Mouse (Mus musculus) lung, postnatal 10 days (tissue): ENCODE data around the gene Nebl.

ENCODE experiments used
- DNase-seq: peaks from one replicate; pipeline ENCODE4 v3.0.0; 2021

Nebl gene

GRCm38 (mm10) chr2:17730957-17731830, at the start of gene Nebl:
Gene Nebl, minus strand, starts transcription at chr2:17731464.
- peak; percentile 74 for DNase-seq

GRCm38 (mm10) chr2:17770246-17770825, 39.1 kb upstream of the Nebl start:
- DNase-seq = no peak

- DNase-seq = no peak
These were observed 38.0 kb upstream of the Nebl start for GRCm38 (mm10) chr2:17769242-17769755.

- DNase-seq = no peak
These were observed 25.0 kb upstream of the Nebl start for GRCm38 (mm10) chr2:17756271-17756670.

GRCm38 (mm10) chr2:17742051-17742763, 10.9 kb upstream of the Nebl start:
- DNase-seq = peak; percentile 22

- no peak for DNase-seq
These were observed 10.3 kb upstream of the Nebl start for GRCm38 (mm10) chr2:17741555-17741954.

GRCm38 (mm10) chr2:17740454-17740853, 9.2 kb upstream of the Nebl start:
- DNase-seq = peak; percentile 59

GRCm38 (mm10) chr2:17732210-17732609, 946 bp upstream of the Nebl start:
- no peak for DNase-seq

GRCm38 (mm10) chr2:17731831-17732200, 552 bp upstream of the Nebl start:
- no peak for DNase-seq

- DNase-seq = no peak
These were observed 662 bp downstream of the Nebl start for GRCm38 (mm10) chr2:17730648-17730956.

- DNase-seq = peak; percentile 54
These were observed 1.3 kb downstream of the Nebl start for GRCm38 (mm10) chr2:17729770-17730647.

- DNase-seq = no peak
These were observed 6.9 kb downstream of the Nebl start for GRCm38 (mm10) chr2:17724405-17724804.

- peak; percentile 62 for DNase-seq
These were observed 7.8 kb downstream of the Nebl start for GRCm38 (mm10) chr2:17723268-17724019.

- DNase-seq = no peak
These were observed 10.0 kb downstream of the Nebl start for GRCm38 (mm10) chr2:17721177-17721715.

- peak; percentile 57 for DNase-seq
These were observed 13.0 kb downstream of the Nebl start for GRCm38 (mm10) chr2:17718281-17718680.

- no peak for DNase-seq
These were observed 14.1 kb downstream of the Nebl start for GRCm38 (mm10) chr2:17717200-17717599.

GRCm38 (mm10) chr2:17715149-17715767, 16.0 kb downstream of the Nebl start:
- peak; percentile 42 for DNase-seq

- DNase-seq = no peak
These were observed 16.6 kb downstream of the Nebl start for GRCm38 (mm10) chr2:17714661-17715060.

- no peak for DNase-seq
These were observed 17.1 kb downstream of the Nebl start for GRCm38 (mm10) chr2:17714124-17714523.

- no peak for DNase-seq
These were observed 20.0 kb downstream of the Nebl start for GRCm38 (mm10) chr2:17711216-17711615.

- DNase-seq = no peak
These were observed 21.2 kb downstream of the Nebl start for GRCm38 (mm10) chr2:17710083-17710482.
